Mouse (Mus musculus) heart, embryonic 11.5 days (tissue): ENCODE results near the gene Polr2h. TPM values are rescaled to one million over a fixed set of nuclear protein-coding genes. Genes with fewer than 3 reads are reported as not detected.

Experiments
- ATAC-seq: fragments of 200-750 bp; cut with Nextera tagmentation; replicated peaks from 2 replicates; pipeline ENCODE4 v1.8.0; 2017; ENCODE audit warnings: moderate library complexity; ENCODE audit not compliant: insufficient number of reproducible peaks, low FRiP score, low TSS enrichment
- H3K27ac ChIP-seq: fragments of 300-500 bp; sonication (generic); 2 replicates; pipeline ENCODE4 v1.5.1; 2014; ENCODE audit warnings: mild to moderate bottlenecking, low read depth, low read length
- H3K27me3 ChIP-seq: fragments of 300-500 bp; sonication (generic); 2 replicates; pipeline ENCODE4 v1.6.1; 2014; ENCODE audit warnings: mild to moderate bottlenecking, low read length, mixed read lengths; ENCODE audit not compliant: control insufficient read depth, insufficient read depth
- H3K36me3 ChIP-seq: fragments of 300-500 bp; sonication (generic); 2 replicates; pipeline ENCODE4 v1.6.1; 2014; ENCODE audit warnings: mild to moderate bottlenecking, low read length, moderate library complexity, mixed read lengths; ENCODE audit not compliant: control insufficient read depth, insufficient read depth
- H3K4me1 ChIP-seq: fragments of 300-500 bp; sonication (generic); 2 replicates; pipeline ENCODE4 v1.6.1; 2014; ENCODE audit warnings: low read length; ENCODE audit not compliant: control insufficient read depth, insufficient read depth
- H3K4me2 ChIP-seq: fragments of 300-500 bp; sonication (generic); 2 replicates; pipeline ENCODE4 v1.6.1; 2014; ENCODE audit warnings: mild to moderate bottlenecking, moderate library complexity
- H3K4me3 ChIP-seq: fragments of 300-500 bp; sonication (generic); 2 replicates; pipeline ENCODE4 v1.5.1; 2014; ENCODE audit warnings: low read depth, low read length
- H3K9ac ChIP-seq: fragments of 300-500 bp; sonication (generic); 2 replicates; pipeline ENCODE4 v1.6.1; 2014; ENCODE audit warnings: mild to moderate bottlenecking, low read depth, low read length, moderate library complexity
- H3K9me3 ChIP-seq: fragments of 300-500 bp; sonication (generic); replicated peaks from 2 replicates; pipeline ENCODE4 v1.6.1; 2016; ENCODE audit warnings: low read length; ENCODE audit not compliant: control insufficient read depth
- WGBS: fragments of 180-500 bp; shearing (Covaris S2); extraction: QIAGEN DNeasy Blood & Tissue Kit; methylation state at CpG from one replicate; pipeline ENCODE4 v1.1.7; 2014; ENCODE audit not compliant: insufficient replicate concordance; 5-methylcytosine and 5-hydroxymethylcytosine counted together
- polyA plus RNA-seq: library from polyadenylated mRNA; unstranded; fragments of >200 nt; fragmentation: Nextera tagmentation; extraction: Ambion mirVana; gene quantifications from 2 replicates; pipeline ENCODE4 v1.2.1, GENCODE M21; 2014

Polr2h gene
- polyA plus RNA-seq, 1 experiment from 2014 or later = 65.9 TPM

DNA sequence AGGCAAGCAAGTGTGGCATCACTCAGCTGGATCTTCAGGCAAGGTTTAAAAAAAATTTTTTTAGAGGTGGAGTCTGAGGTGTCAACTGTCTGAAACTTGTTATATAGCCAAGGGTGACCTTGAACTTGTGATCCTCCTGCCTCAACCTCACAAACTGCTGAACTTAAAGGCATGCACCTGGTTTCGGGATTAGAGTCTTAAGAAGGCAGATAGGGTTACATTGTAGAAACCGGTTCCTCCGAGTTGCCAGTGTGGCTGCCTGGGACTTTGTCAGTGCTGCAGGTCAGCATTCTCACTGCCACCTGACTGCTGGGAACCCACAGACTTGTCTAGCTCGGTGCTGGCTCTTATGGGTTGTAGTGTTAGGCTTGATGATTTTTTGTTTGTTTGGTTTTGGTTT, 5.8 kb downstream of the Polr2h start:
- Histone ChIP-seq H3K4me1 (peaks cover 5% of the 10 kb centered on the region; the same call in 1 of the 2 replicates), H3K9me3 (no peaks in the 10 kb centered on the region), H3K27me3 (0 out of 2 replicates have a peak, but pooled peaks cover 3% of the 10 kb centered on the region), H3K27ac (no peak overlapping the region), H3K9ac (no peak overlapping the region), H3K4me2 (no peak overlapping the region), H3K36me3 (peaks cover 11% of the 10 kb centered on the region; the same call in 1 of the 2 replicates), H3K4me3 (no peak overlapping the region)
- no peak for ATAC-seq
- 37% methylated on average over 4 of the region's 4 CpGs for WGBS

DNA sequence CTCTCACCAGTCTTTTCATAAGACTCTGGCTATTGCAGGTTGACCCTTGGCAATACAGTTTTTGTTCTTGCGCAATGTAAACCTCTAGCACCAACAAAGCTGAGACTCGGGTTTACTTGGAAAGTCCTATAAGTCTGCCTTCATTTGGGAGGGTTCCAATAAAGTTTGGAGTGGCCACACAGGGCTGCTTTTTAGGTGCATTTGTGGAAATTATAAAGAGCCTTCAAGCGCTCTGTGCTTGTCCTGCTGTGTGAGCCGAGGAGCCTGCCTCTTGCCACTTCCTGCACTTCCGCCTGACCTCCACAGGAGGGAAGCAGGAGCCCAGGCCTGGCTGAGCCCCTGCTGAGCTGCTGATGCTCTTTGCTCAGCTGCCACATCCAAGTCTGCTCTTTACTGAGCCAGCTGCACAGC, 6.9 kb downstream of the Polr2h start:
- no peak overlapping the region for H3K4me3 ChIP-seq
- no peaks in the 10 kb centered on the region for H3K4me1 ChIP-seq
- H3K36me3 ChIP-seq = peaks cover 11% of the 10 kb centered on the region; the same call in 1 of the 2 replicates
- H3K9me3 ChIP-seq = no peaks in the 10 kb centered on the region
- H3K27me3 ChIP-seq = 0 out of 2 replicates have a peak, but pooled peaks cover 3% of the 10 kb centered on the region
- H3K9ac ChIP-seq = no peak overlapping the region
- no peak overlapping the region for H3K4me2 ChIP-seq
- WGBS = 27% methylated on average over 5 of the region's 5 CpGs
- ATAC-seq = 0 out of 2 replicates have a peak, but pooled peaks have one; percentile 27
- no peak overlapping the region for H3K27ac ChIP-seq

DNA sequence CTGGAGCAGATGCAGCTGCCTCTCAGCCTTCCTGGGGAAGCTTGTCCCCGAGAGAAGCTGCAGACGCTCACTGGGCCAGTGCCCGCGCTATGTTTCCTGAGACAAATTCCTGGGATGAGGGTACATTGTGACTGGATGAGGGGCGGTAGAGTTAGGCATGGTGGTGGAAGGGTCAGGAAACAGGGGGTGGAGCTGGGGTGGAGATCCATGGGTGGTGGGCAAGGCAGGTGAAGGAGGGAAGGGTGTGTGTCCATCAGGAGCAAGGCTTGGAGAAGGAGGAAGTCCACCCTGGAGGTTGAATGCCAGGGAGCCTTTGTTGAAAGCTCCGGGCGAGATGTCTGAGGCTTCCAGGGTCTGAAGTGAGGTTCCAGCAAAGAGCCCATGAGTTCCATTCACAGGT, 7.9 kb downstream of the Polr2h start:
- Histone ChIP-seq H3K27me3 (0 out of 2 replicates have a peak, but pooled peaks cover 3% of the 10 kb centered on the region), H3K4me3 (no peak overlapping the region), H3K4me2 (no peak overlapping the region), H3K27ac (no peak overlapping the region), H3K4me1 (no peaks in the 10 kb centered on the region), H3K9ac (no peak overlapping the region), H3K9me3 (no peaks in the 10 kb centered on the region), H3K36me3 (peaks cover 10% of the 10 kb centered on the region; the same call in 1 of the 2 replicates)
- 65% methylated on average over 7 of the region's 7 CpGs for WGBS
- ATAC-seq = no peak

DNA sequence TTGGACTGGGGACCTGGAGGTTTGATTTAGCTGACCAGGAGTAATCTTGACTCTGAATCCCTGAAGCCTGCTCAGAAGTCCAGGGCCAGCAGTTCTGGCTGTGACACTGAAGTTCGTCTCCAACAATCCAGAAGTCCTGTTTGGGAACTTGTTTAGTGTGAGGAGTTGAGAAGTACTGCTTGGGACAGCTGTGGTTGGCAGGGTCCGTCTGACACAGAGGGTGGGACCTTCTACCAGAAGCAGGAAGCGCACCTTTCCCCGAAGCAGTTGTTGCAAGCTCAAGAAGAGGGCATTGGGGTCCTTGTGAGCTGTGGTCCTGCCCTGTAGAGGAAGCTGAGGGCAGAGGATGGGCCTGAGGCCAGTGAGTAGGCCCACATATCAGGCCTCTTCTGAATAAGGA, 8.3 kb downstream of the Polr2h start:
- Histone ChIP-seq H3K36me3 (peaks cover 7% of the 10 kb centered on the region; the same call in 1 of the 2 replicates), H3K4me2 (no peak overlapping the region), H3K27me3 (0 out of 2 replicates have a peak, but pooled peaks cover 3% of the 10 kb centered on the region), H3K27ac (no peak overlapping the region), H3K9me3 (no peaks in the 10 kb centered on the region), H3K4me3 (no peak overlapping the region), H3K4me1 (no peaks in the 10 kb centered on the region), H3K9ac (no peak overlapping the region)
- 83% methylated on average over 4 of the region's 4 CpGs for WGBS
- ATAC-seq = no peak

DNA sequence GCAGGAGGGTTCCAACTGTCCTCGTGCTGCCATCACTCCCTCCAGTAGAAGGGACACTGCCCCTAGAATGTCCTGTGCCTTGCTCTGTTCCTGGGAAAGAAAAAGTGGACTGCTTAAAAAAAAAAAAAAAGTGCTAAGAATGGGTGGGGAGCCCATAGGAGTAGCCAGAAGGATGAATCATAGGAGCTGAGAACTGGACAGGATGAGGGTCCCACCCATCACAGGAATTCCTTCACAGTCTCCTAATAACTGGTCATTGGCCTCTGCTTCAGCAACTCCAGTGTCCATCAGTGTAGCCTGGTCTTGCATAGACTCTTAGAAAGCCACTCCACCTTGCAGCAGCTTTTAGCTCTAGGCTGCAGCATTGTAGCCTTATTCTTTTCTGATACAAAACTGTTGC, 8.9 kb downstream of the Polr2h start:
- Histone ChIP-seq H3K9me3 (no peaks in the 10 kb centered on the region), H3K9ac (no peak overlapping the region), H3K4me2 (no peak overlapping the region), H3K4me3 (no peak overlapping the region), H3K27me3 (peaks cover 3% of the 10 kb centered on the region; the same call in 1 of the 2 replicates), H3K27ac (no peak overlapping the region), H3K36me3 (peaks cover 6% of the 10 kb centered on the region; the same call in 1 of the 2 replicates), H3K4me1 (no peaks in the 10 kb centered on the region)
- no peak for ATAC-seq
- WGBS = 45% methylated on average over 1 of the region's 1 CpGs

DNA sequence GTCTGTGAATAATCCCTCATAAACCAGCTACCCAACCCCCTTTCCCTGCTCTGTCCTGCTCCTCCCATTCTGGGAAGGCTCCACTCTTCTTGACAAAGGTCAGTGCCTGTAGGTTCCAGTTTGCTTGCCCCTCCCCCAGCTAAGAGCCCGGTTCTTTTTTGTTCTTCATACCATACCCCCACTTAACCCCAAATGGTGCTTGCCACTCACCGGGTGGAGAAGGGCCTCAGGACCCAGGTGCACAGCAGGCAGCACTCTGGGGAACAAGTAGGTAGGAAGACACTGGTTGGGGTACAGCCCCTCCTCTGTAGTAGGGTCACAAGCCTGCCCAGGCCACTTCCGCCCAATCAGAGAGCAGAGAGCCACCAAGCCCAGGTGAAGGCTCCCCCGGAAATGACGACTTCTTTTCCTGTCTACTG, 12.8 kb downstream of the Polr2h start:
- 31% methylated on average over 5 of the region's 5 CpGs for WGBS
- no peak for ATAC-seq
- Histone ChIP-seq H3K4me1 (peaks cover 6% of the 10 kb centered on the region; the same call in 1 of the 2 replicates), H3K4me3 (no peak overlapping the region), H3K9me3 (no peaks in the 10 kb centered on the region), H3K36me3 (no peaks in the 10 kb centered on the region), H3K27me3 (peaks cover 35% of the 10 kb centered on the region), H3K4me2 (no peak overlapping the region), H3K9ac (no peak overlapping the region), H3K27ac (no peak overlapping the region)

DNA sequence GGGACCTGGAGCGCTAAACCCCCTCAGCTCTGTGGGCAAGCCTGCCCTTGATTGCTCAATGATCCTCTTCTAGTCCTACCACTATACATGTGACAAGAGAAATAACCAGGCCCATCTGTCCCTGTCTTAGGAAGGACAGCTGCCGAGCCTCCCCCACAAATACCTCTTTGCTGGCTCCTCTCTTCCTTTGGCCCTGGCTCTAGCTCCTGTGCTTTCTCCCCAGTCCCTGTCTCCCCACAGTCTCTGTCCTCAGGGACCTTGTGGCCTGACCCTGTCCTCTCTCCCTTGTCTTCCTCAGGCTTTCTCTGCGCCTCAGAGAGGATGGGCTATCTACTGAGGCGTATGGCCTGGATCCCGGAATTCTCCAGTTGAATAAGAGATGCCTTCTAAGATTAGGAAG, 14.2 kb downstream of the Polr2h start:
- H3K9me3 ChIP-seq = no peaks in the 10 kb centered on the region
- no peak overlapping the region for H3K27ac ChIP-seq
- H3K36me3 ChIP-seq = no peaks in the 10 kb centered on the region
- no peak for ATAC-seq
- no peak overlapping the region for H3K4me2 ChIP-seq
- H3K9ac ChIP-seq = no peak overlapping the region
- H3K4me3 ChIP-seq = no peak overlapping the region
- WGBS = 64% methylated on average over 5 of the region's 5 CpGs
- H3K4me1 ChIP-seq = peaks cover 6% of the 10 kb centered on the region; the same call in 1 of the 2 replicates
- peaks cover 44% of the 10 kb centered on the region for H3K27me3 ChIP-seq

DNA sequence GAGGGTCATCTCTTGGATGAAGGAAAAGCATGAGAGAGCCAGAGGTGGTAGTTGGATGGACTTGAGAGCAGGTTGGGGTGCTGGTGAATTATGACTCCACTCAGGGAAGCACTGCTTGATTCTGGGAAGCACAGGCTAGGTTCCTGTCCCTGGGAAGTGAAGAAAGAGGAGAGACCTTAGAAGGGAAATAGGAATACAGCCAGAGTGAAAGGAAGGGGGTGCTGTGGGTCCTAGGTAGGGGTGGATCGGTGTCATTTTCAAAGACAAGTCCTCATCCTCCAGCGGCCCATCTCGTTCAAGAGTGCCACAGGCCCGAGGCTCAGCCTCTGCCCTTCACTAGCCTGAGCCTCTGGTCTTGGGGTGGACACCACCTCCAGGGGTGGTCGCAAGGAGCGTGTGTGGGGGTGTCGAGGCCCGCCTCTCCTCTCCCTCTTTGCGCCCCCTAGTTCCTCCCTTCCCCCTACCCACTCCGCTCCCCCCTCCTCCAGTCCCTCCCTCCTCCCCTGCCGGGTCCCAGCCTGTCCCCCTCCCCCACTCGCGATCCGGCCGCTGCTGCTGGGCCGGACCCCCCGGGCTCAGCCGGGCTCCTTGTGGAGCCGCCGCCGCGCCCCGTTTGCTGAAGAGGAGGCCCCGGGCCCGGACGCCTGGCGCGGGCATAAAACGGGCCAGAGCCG, 14.9 kb downstream of the Polr2h start:
- Histone ChIP-seq H3K4me1 (peaks cover 6% of the 10 kb centered on the region; the same call in 1 of the 2 replicates), H3K27me3 (peaks cover 48% of the 10 kb centered on the region), H3K4me2 (peak overlapping the region; percentile 99), H3K4me3 (peak overlapping the region; percentile 63), H3K9me3 (no peaks in the 10 kb centered on the region), H3K36me3 (no peaks in the 10 kb centered on the region), H3K27ac (no peak overlapping the region), H3K9ac (peak overlapping the region; percentile 75)
- WGBS = under 1% methylated on average over 27 of the region's 30 CpGs
- peak; percentile 20; the same call in 1 of the 2 replicates for ATAC-seq
